Mouse (Mus musculus) embryonic facial prominence, embryonic 13.5 days (tissue): Measurements from ENCODE around the gene Camsap2. TPM values are rescaled to one million over a fixed set of nuclear protein-coding genes. Genes with fewer than 3 reads are reported as not detected.

Source experiments
- ATAC-seq: fragments of 200-750 bp; cut with Nextera tagmentation; 2 replicates; pipeline ENCODE4 v1.8.0; 2017; ENCODE audit warnings: low read depth; ENCODE audit not compliant: insufficient number of reproducible peaks, insufficient read depth, low FRiP score, low TSS enrichment
- H3K27ac ChIP-seq: fragments of 300-500 bp; sonication (generic); 2 replicates; pipeline ENCODE4 v1.5.1; 2015; ENCODE audit warnings: moderate library complexity, mild to moderate bottlenecking, inconsistent platforms
- H3K27me3 ChIP-seq: fragments of 300-500 bp; sonication (generic); 2 replicates; pipeline ENCODE4 v1.6.1; 2015; ENCODE audit warnings: mild to moderate bottlenecking, inconsistent platforms
- H3K36me3 ChIP-seq: fragments of 300-500 bp; sonication (generic); 2 replicates; pipeline ENCODE4 v1.6.1; 2015; ENCODE audit warnings: mild to moderate bottlenecking, inconsistent platforms
- H3K4me1 ChIP-seq: fragments of 300-500 bp; sonication (generic); 2 replicates; pipeline ENCODE4 v1.6.1; 2015; ENCODE audit warnings: inconsistent platforms
- H3K4me2 ChIP-seq: fragments of 300-500 bp; sonication (generic); 2 replicates; pipeline ENCODE4 v1.6.1; 2015; ENCODE audit warnings: moderate library complexity, mild to moderate bottlenecking, inconsistent platforms
- H3K4me3 ChIP-seq: fragments of 300-500 bp; sonication (generic); 2 replicates; pipeline ENCODE4 v1.5.1; 2015; ENCODE audit warnings: mild to moderate bottlenecking, inconsistent platforms
- H3K9ac ChIP-seq: fragments of 300-500 bp; sonication (generic); 2 replicates; pipeline ENCODE4 v1.6.1; 2015; ENCODE audit warnings: mild to moderate bottlenecking, inconsistent platforms
- H3K9me3 ChIP-seq: fragments of 300-500 bp; sonication (generic); 2 replicates; pipeline ENCODE4 v1.6.1; 2016; ENCODE audit warnings: inconsistent platforms
- WGBS: fragments of 180-500 bp; shearing (Covaris S2); methylation state at CpG from one replicate; pipeline ENCODE4 v1.1.7; 2015; ENCODE audit warnings: mixed read lengths; 5-methylcytosine and 5-hydroxymethylcytosine counted together
- polyA plus RNA-seq: library from polyadenylated mRNA; unstranded; fragments of >200 nt; fragmentation: Nextera tagmentation; extraction: Ambion mirVana; gene quantifications from 2 replicates; pipeline ENCODE4 v1.2.1, GENCODE M21; 2015

Gene Camsap2
- polyA plus RNA-seq, 1 experiment from 2014 or later, result 12.3 TPM

GRCm38 (mm10) chr1:136309193-136309592, 36.7 kb downstream of the Camsap2 start:
- Histone ChIP-seq H3K4me1 (peaks cover 7% of the 10 kb centered on the region; the same call in 1 of the 2 replicates), H3K36me3 (no peaks in the 10 kb centered on the region; the same call in 1 of the 2 replicates), H3K9me3 (no peaks in the 10 kb centered on the region), H3K9ac (no peak overlapping the region), H3K4me3 (no peak overlapping the region), H3K27me3 (no peaks in the 10 kb centered on the region), H3K4me2 (no peak overlapping the region), H3K27ac (no peak overlapping the region)
- no peak for ATAC-seq
- 86% methylated on average over 5 of the region's 5 CpGs for WGBS

GRCm38 (mm10) chr1:136306424-136306823, 39.5 kb downstream of the Camsap2 start:
- no peak overlapping the region for H3K9ac ChIP-seq
- no peak for ATAC-seq
- H3K4me2 ChIP-seq, result no peak overlapping the region
- no peaks in the 10 kb centered on the region for H3K27me3 ChIP-seq
- no peaks in the 10 kb centered on the region for H3K9me3 ChIP-seq
- 82% methylated on average over 3 of the region's 3 CpGs for WGBS
- H3K4me3 ChIP-seq, result no peak overlapping the region
- H3K27ac ChIP-seq, result no peak overlapping the region
- peaks cover 10% of the 10 kb centered on the region for H3K36me3 ChIP-seq
- 0 out of 2 replicates have a peak, but pooled peaks cover 4% of the 10 kb centered on the region for H3K4me1 ChIP-seq

GRCm38 (mm10) chr1:136293961-136294360, 51.9 kb downstream of the Camsap2 start:
- Histone ChIP-seq H3K36me3 (peaks cover 12% of the 10 kb centered on the region; the same call in 1 of the 2 replicates), H3K4me1 (no peaks in the 10 kb centered on the region), H3K27ac (no peak overlapping the region), H3K4me3 (no peak overlapping the region), H3K9me3 (no peaks in the 10 kb centered on the region), H3K4me2 (no peak overlapping the region), H3K27me3 (no peaks in the 10 kb centered on the region), H3K9ac (no peak overlapping the region)
- no peak for ATAC-seq

GRCm38 (mm10) chr1:136289803-136290202, 56.1 kb downstream of the Camsap2 start:
- no peak overlapping the region for H3K27ac ChIP-seq

GRCm38 (mm10) chr1:136277366-136277765, 68.5 kb downstream of the Camsap2 start:
- Histone ChIP-seq H3K9ac (no peak overlapping the region), H3K4me1 (no peaks in the 10 kb centered on the region), H3K4me3 (no peak overlapping the region), H3K4me2 (no peak overlapping the region), H3K36me3 (peaks cover 88% of the 10 kb centered on the region), H3K27ac (no peak overlapping the region), H3K27me3 (no peaks in the 10 kb centered on the region), H3K9me3 (no peaks in the 10 kb centered on the region)
- ATAC-seq, result no peak
- 87% methylated on average over 8 of the region's 8 CpGs for WGBS

More at GRCm38 (mm10) chr1:136289803-136290202, 56.1 kb downstream of the Camsap2 start:
- WGBS, result 74% methylated on average over 1 of the region's 1 CpGs
- no peaks in the 10 kb centered on the region for H3K27me3 ChIP-seq
- no peaks in the 10 kb centered on the region for H3K4me1 ChIP-seq
- no peaks in the 10 kb centered on the region for H3K9me3 ChIP-seq
- H3K9ac ChIP-seq, result no peak overlapping the region
- no peak overlapping the region for H3K4me2 ChIP-seq
- no peak for ATAC-seq
- no peak overlapping the region for H3K4me3 ChIP-seq
- H3K36me3 ChIP-seq, result peaks cover 6% of the 10 kb centered on the region

- Histone ChIP-seq H3K27me3 (peaks cover 2% of the 10 kb centered on the region; the same call in 1 of the 2 replicates), H3K4me2 (no peak overlapping the region), H3K9me3 (no peaks in the 10 kb centered on the region), H3K4me1 (no peaks in the 10 kb centered on the region), H3K9ac (no peak overlapping the region), H3K36me3 (peaks cover 42% of the 10 kb centered on the region), H3K4me3 (no peak overlapping the region), H3K27ac (no peak overlapping the region)
- no peak for ATAC-seq
- WGBS, result 85% methylated on average over 7 of the region's 7 CpGs
Observed at GRCm38 (mm10) chr1:136268224-136268623, 77.7 kb downstream of the Camsap2 start.

GRCm38 (mm10) chr1:136266127-136266526, 79.8 kb downstream of the Camsap2 start:
- Histone ChIP-seq H3K4me3 (no peak overlapping the region), H3K4me1 (no peaks in the 10 kb centered on the region), H3K27ac (no peak overlapping the region), H3K36me3 (peaks cover 21% of the 10 kb centered on the region), H3K9me3 (no peaks in the 10 kb centered on the region), H3K9ac (no peak overlapping the region), H3K27me3 (peaks cover 21% of the 10 kb centered on the region), H3K4me2 (no peak overlapping the region)
- WGBS, result 74% methylated on average over 6 of the region's 6 CpGs
- ATAC-seq, result no peak

- H3K4me1 ChIP-seq, result peaks cover 13% of the 10 kb centered on the region
- peaks cover 48% of the 10 kb centered on the region for H3K27me3 ChIP-seq
- H3K9me3 ChIP-seq, result no peaks in the 10 kb centered on the region
- H3K4me3 ChIP-seq, result no peak overlapping the region
- H3K4me2 ChIP-seq, result no peak overlapping the region
- H3K27ac ChIP-seq, result no peak overlapping the region
- H3K36me3 ChIP-seq, result peaks cover 6% of the 10 kb centered on the region
- no peak for ATAC-seq
- no peak overlapping the region for H3K9ac ChIP-seq
- WGBS, result 77% methylated on average over 5 of the region's 5 CpGs
Observed at GRCm38 (mm10) chr1:136263355-136263754, 82.5 kb downstream of the Camsap2 start.

- H3K9me3 ChIP-seq, result no peaks in the 10 kb centered on the region
- peak within 1 kb of the TSS; percentile 96 for H3K4me2 ChIP-seq
- peak within 1 kb of the TSS; percentile 57 for H3K4me3 ChIP-seq
- H3K9ac ChIP-seq, result peak within 1 kb of the TSS; percentile 73
- H3K27ac ChIP-seq, result no peak within 1 kb of the TSS
- H3K36me3 ChIP-seq, result no peaks in the 10 kb centered on the region
- H3K27me3 ChIP-seq, result peaks cover 67% of the 10 kb centered on the region
- 9% methylated on average over 27 of the region's 28 CpGs for WGBS
- ATAC-seq, result no peak
- H3K4me1 ChIP-seq, result peaks cover 15% of the 10 kb centered on the region
Observed at GRCm38 (mm10) chr1:136260635-136261238, 85.2 kb downstream of the Camsap2 start, which contains the start of gene Gpr25. Gene Gpr25, minus strand, starts transcription at chr1:136260873.

GRCm38 (mm10) chr1:136259893-136260634, 85.8 kb downstream of the Camsap2 start:
- H3K27me3 ChIP-seq, result peaks cover 67% of the 10 kb centered on the region
- peak overlapping the region; percentile 96 for H3K4me2 ChIP-seq
- H3K27ac ChIP-seq, result no peak overlapping the region
- H3K36me3 ChIP-seq, result no peaks in the 10 kb centered on the region
- H3K9ac ChIP-seq, result peak overlapping the region; percentile 73
- H3K4me1 ChIP-seq, result peaks cover 15% of the 10 kb centered on the region
- H3K9me3 ChIP-seq, result no peaks in the 10 kb centered on the region
- H3K4me3 ChIP-seq, result peak overlapping the region; percentile 57
- ATAC-seq, result peak; percentile 61
- under 1% methylated on average over 95 of the region's 95 CpGs for WGBS

- no peak for ATAC-seq
- peak overlapping the region; percentile 57 for H3K4me3 ChIP-seq
- peak overlapping the region; percentile 96 for H3K4me2 ChIP-seq
- H3K27ac ChIP-seq, result no peak overlapping the region
- WGBS, result 3% methylated on average over 16 of the region's 16 CpGs
- H3K27me3 ChIP-seq, result peaks cover 67% of the 10 kb centered on the region
- no peaks in the 10 kb centered on the region for H3K36me3 ChIP-seq
- no peaks in the 10 kb centered on the region for H3K9me3 ChIP-seq
- H3K4me1 ChIP-seq, result peaks cover 15% of the 10 kb centered on the region
- H3K9ac ChIP-seq, result peak overlapping the region; percentile 73
Observed at GRCm38 (mm10) chr1:136259543-136259892, 86.4 kb downstream of the Camsap2 start.

GRCm38 (mm10) chr1:136258495-136258894, 87.4 kb downstream of the Camsap2 start:
- Histone ChIP-seq H3K4me3 (no peak overlapping the region), H3K9ac (no peak overlapping the region), H3K4me2 (no peak overlapping the region), H3K27ac (no peak overlapping the region), H3K9me3 (no peaks in the 10 kb centered on the region), H3K27me3 (peaks cover 67% of the 10 kb centered on the region), H3K36me3 (no peaks in the 10 kb centered on the region), H3K4me1 (peaks cover 17% of the 10 kb centered on the region)
- WGBS, result 66% methylated on average over 9 of the region's 9 CpGs
- ATAC-seq, result no peak
